Mouse (Mus musculus): Measurements from ENCODE around the gene Timm29.

DNA sequence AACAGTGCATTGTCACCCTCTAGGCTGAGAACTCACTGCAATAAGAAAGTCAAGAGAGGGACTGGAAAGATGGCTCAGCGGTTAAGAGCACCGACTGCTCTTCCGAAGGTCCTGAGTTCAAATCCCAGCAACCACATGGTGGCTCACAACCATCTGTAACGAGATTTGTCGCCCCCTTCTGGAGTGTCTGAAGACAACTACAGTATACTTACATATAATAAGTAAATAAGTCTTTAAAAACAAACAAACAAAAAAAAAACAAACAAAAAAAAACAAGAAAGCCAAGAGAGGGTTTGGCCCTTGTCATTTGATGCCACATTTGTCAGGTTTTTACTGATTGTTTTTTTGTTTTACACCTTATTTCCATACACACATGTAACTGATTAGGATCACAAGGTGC is 11.6 kb downstream of the Timm29 start:
- no peak for TF ChIP-seq POLR2A (IDR thresholded peaks at IDR 0.05; ENCODE audit: control insufficient read depth, extremely low read depth, insufficient read depth, low read length, poor library complexity)
- no peak for TF ChIP-seq CTCF (IDR thresholded peaks at IDR 0.05; ENCODE audit: borderline replicate concordance, control insufficient read depth, extremely low read depth, insufficient read depth, low read length, poor library complexity)
